Mouse (Mus musculus): Measurements from ENCODE around the gene Nostrin. TPM values are rescaled to one million over a fixed set of nuclear protein-coding genes. Genes with fewer than 3 reads are reported as not detected.

The Nostrin gene
- 8.5 TPM for polyA plus RNA-seq (2014; fragmentation: Illumina TruSeq; extraction: RNeasy Lipid Tissue Mini Kit (QIAGEN cat#74804); ENCODE audit: low read depth, low replicate concordance)

DNA sequence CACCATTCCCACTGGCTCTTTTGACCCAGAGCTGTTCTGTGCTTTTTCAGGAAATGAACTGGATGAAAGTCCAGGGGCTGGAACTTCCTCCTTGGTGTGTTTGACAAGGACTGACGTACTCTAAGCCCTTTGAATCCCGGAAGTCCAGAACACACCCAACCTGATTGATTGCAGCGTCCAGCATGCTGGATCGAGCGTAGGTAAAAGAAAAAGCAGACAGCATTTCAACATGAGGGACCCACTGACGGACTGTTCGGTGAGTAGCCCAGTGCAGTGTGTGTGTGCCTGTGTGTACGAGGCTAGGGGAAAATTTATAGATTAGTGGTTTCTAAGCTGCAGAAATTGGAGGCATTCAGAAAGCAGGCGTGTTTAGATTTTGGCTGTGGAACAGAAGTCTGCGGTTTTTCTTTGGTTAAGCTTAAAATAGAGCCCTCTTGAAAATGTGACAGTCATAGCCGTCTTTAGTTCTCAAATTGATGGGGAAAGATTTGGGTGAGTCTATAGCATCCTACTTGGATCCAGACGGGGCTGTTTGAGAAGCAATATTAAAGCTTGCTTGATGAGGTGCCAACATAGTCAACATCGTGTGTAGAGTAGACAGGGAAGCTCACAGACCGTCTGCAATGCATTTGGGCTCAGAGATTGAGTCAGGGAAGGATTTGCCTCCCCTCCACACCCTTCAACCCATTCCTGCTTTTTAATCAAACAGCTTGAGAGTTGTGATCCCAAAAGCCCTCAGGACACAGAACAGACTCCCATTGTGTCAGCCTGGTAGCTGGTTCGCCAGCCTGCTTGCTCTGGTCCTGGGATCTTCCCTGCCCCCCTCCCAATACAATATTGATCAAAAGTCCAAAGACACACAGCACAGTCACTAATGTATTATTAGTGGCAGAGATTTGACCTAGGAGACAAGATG, at the start of gene Nostrin:
TSS of gene Nostrin (plus strand) at position 140 of the 916 bp plus-strand sequence.

GRCm38 (mm10) chr2:69205791-69206351, 70.3 kb downstream of the Nostrin start, which contains the start of gene Spc25:
Spc25 (minus strand) TSS chr2:69206194.

DNA sequence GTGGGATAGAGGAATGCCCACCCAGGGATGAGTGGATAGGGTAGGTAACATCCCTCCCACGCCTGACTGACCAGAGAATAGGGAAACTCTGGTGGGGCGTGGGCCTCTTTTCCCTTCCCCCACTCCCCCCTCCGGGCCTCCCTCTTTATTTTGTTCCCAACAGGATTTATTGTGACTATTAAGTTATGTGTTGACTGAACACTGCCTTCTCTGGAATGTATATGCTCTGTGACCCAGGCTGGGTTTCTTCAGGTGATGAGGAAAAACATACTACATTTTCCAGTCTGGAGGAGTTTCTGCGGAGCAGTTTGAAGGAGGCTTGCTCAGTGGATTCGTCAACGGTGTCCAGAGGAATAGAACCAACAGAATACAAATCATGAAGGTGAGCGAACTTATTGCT, 75.2 kb downstream of the Nostrin start, which contains the start of gene G6pc2:
TSS of gene G6pc2 (plus strand) at position 301 of the 400 bp plus-strand sequence.

Other genes with a start within 250 kb of the Nostrin start
- 0.81 TPM for gene Spc25, start 70.4 kb downstream of the Nostrin start, polyA plus RNA-seq (2014; fragmentation: Illumina TruSeq; extraction: RNeasy Lipid Tissue Mini Kit (QIAGEN cat#74804); ENCODE audit: low read depth, low replicate concordance)
- not detected for gene G6pc2, start 75.3 kb downstream of the Nostrin start, polyA plus RNA-seq (2014; fragmentation: Illumina TruSeq; extraction: RNeasy Lipid Tissue Mini Kit (QIAGEN cat#74804); ENCODE audit: low read depth, low replicate concordance)
- not detected for gene Abcb11, start 206.8 kb downstream of the Nostrin start, polyA plus RNA-seq (2014; fragmentation: Illumina TruSeq; extraction: RNeasy Lipid Tissue Mini Kit (QIAGEN cat#74804); ENCODE audit: low read depth, low replicate concordance)
- gene Dhrs9, start 244.6 kb downstream of the Nostrin start, polyA plus RNA-seq (2014; fragmentation: Illumina TruSeq; extraction: RNeasy Lipid Tissue Mini Kit (QIAGEN cat#74804); ENCODE audit: low read depth, low replicate concordance) = 0.16 TPM